Mouse (Mus musculus): Measurements from ENCODE around the gene Shank1. TPM values are rescaled to one million over a fixed set of nuclear protein-coding genes. Genes with fewer than 3 reads are reported as not detected.
A peak's percentile ranks its signal among the peaks of the same experiment; 100 is the strongest.

Gene Shank1
- polyA plus RNA-seq, 1 experiment = 0.66 TPM

- Histone ChIP-seq H3K27ac (ENCODE audit: insufficient read depth, low read depth, low read length) (no peak overlapping the region), H3K36me3 (ENCODE audit: control insufficient read depth, insufficient read depth, low read length) (no peaks in the 10 kb centered on the region), H3K27me3 (replicated peaks; ENCODE audit: control insufficient read depth, insufficient read depth, low read length) (peaks cover 2% of the 10 kb centered on the region; the same call in 1 of the 2 replicates), H3K4me1 (ENCODE audit: control insufficient read depth, insufficient read depth, low read length) (no peaks in the 10 kb centered on the region), H3K4me3 (ENCODE audit: insufficient read depth, low read depth, low read length) (no peak overlapping the region)
- 3% methylated on average over 71 of the region's 71 CpGs for WGBS
- no peak for DNase-seq
- no peak for TF ChIP-seq CTCF (conservative IDR thresholded peaks at IDR 0.05; ENCODE audit: insufficient read depth, insufficient read length, low read depth, low read length)
- TF ChIP-seq POLR2A (IDR thresholded peaks at IDR 0.05; ENCODE audit: low read depth, low read length) = no peak
Observed at GRCm38 (mm10) chr7:44352750-44353600, 42.9 kb downstream of the Shank1 start.

GRCm38 (mm10) chr7:44353601-44354340 lies 43.7 kb downstream of the Shank1 start:
- no peak for TF ChIP-seq CTCF (conservative IDR thresholded peaks at IDR 0.05; ENCODE audit: insufficient read depth, insufficient read length, low read depth, low read length)
- TF ChIP-seq POLR2A (IDR thresholded peaks at IDR 0.05; ENCODE audit: low read depth, low read length) = no peak
- no peaks in the 10 kb centered on the region for H3K4me1 ChIP-seq (ENCODE audit: control insufficient read depth, insufficient read depth, low read length)
- no peaks in the 10 kb centered on the region for H3K36me3 ChIP-seq (ENCODE audit: control insufficient read depth, insufficient read depth, low read length)
- H3K27ac ChIP-seq (ENCODE audit: insufficient read depth, low read depth, low read length) = no peak overlapping the region
- no peak for DNase-seq
- peaks cover 2% of the 10 kb centered on the region; the same call in 1 of the 2 replicates for H3K27me3 ChIP-seq (replicated peaks; ENCODE audit: control insufficient read depth, insufficient read depth, low read length)
- H3K4me3 ChIP-seq (ENCODE audit: insufficient read depth, low read depth, low read length) = no peak overlapping the region
- WGBS = 2% methylated on average over 35 of the region's 35 CpGs

- Histone ChIP-seq H3K4me3 (ENCODE audit: insufficient read depth, low read depth, low read length) (no peak overlapping the region), H3K27ac (ENCODE audit: insufficient read depth, low read depth, low read length) (no peak overlapping the region), H3K27me3 (replicated peaks; ENCODE audit: control insufficient read depth, insufficient read depth, low read length) (peaks cover 2% of the 10 kb centered on the region; the same call in 1 of the 2 replicates), H3K4me1 (ENCODE audit: control insufficient read depth, insufficient read depth, low read length) (no peaks in the 10 kb centered on the region), H3K36me3 (ENCODE audit: control insufficient read depth, insufficient read depth, low read length) (no peaks in the 10 kb centered on the region)
- 79% methylated on average over 6 of the region's 6 CpGs for WGBS
- DNase-seq = no peak
- no peak for TF ChIP-seq POLR2A (IDR thresholded peaks at IDR 0.05; ENCODE audit: low read depth, low read length)
- TF ChIP-seq CTCF (conservative IDR thresholded peaks at IDR 0.05; ENCODE audit: insufficient read depth, insufficient read length, low read depth, low read length) = no peak
Observed at GRCm38 (mm10) chr7:44355411-44355810, 45.4 kb downstream of the Shank1 start.

GRCm38 (mm10) chr7:44356590-44357481 lies 46.8 kb downstream of the Shank1 start:
- Histone ChIP-seq H3K27me3 (replicated peaks; ENCODE audit: control insufficient read depth, insufficient read depth, low read length) (peaks cover 2% of the 10 kb centered on the region; the same call in 1 of the 2 replicates), H3K36me3 (ENCODE audit: control insufficient read depth, insufficient read depth, low read length) (no peaks in the 10 kb centered on the region), H3K4me3 (ENCODE audit: insufficient read depth, low read depth, low read length) (peak overlapping the region; percentile 4; the same call in 1 of the 2 replicates), H3K4me1 (ENCODE audit: control insufficient read depth, insufficient read depth, low read length) (no peaks in the 10 kb centered on the region), H3K27ac (ENCODE audit: insufficient read depth, low read depth, low read length) (no peak overlapping the region)
- TF ChIP-seq CTCF (conservative IDR thresholded peaks at IDR 0.05; ENCODE audit: insufficient read depth, insufficient read length, low read depth, low read length) = no peak
- TF ChIP-seq POLR2A (IDR thresholded peaks at IDR 0.05; ENCODE audit: low read depth, low read length) = no peak
- DNase-seq = no peak
- WGBS = 4% methylated on average over 35 of the region's 35 CpGs

GRCm38 (mm10) chr7:44357531-44357930 lies 47.5 kb downstream of the Shank1 start:
- peaks cover 2% of the 10 kb centered on the region; the same call in 1 of the 2 replicates for H3K27me3 ChIP-seq (replicated peaks; ENCODE audit: control insufficient read depth, insufficient read depth, low read length)
- no peak for TF ChIP-seq CTCF (conservative IDR thresholded peaks at IDR 0.05; ENCODE audit: insufficient read depth, insufficient read length, low read depth, low read length)
- no peak for TF ChIP-seq POLR2A (IDR thresholded peaks at IDR 0.05; ENCODE audit: low read depth, low read length)
- 17% methylated on average over 9 of the region's 10 CpGs for WGBS
- no peaks in the 10 kb centered on the region for H3K4me1 ChIP-seq (ENCODE audit: control insufficient read depth, insufficient read depth, low read length)
- DNase-seq = no peak
- H3K36me3 ChIP-seq (ENCODE audit: control insufficient read depth, insufficient read depth, low read length) = no peaks in the 10 kb centered on the region
- no peak overlapping the region for H3K4me3 ChIP-seq (ENCODE audit: insufficient read depth, low read depth, low read length)
- no peak overlapping the region for H3K27ac ChIP-seq (ENCODE audit: insufficient read depth, low read depth, low read length)

- H3K4me3 ChIP-seq (ENCODE audit: insufficient read depth, low read depth, low read length) = no peak overlapping the region
- no peak for DNase-seq
- H3K27ac ChIP-seq (ENCODE audit: insufficient read depth, low read depth, low read length) = no peak overlapping the region
- no peak for TF ChIP-seq POLR2A (IDR thresholded peaks at IDR 0.05; ENCODE audit: low read depth, low read length)
- TF ChIP-seq CTCF (conservative IDR thresholded peaks at IDR 0.05; ENCODE audit: insufficient read depth, insufficient read length, low read depth, low read length) = no peak
- no peaks in the 10 kb centered on the region for H3K4me1 ChIP-seq (ENCODE audit: control insufficient read depth, insufficient read depth, low read length)
- H3K27me3 ChIP-seq (replicated peaks; ENCODE audit: control insufficient read depth, insufficient read depth, low read length) = no peaks in the 10 kb centered on the region
- WGBS = 23% methylated on average over 5 of the region's 5 CpGs
- no peaks in the 10 kb centered on the region for H3K36me3 ChIP-seq (ENCODE audit: control insufficient read depth, insufficient read depth, low read length)
Observed at GRCm38 (mm10) chr7:44358012-44358411, 48.0 kb downstream of the Shank1 start.

All from kidney, adult 2 months (tissue).